ENCODE assay signal across 16 mouse cellular contexts in genomic region chr6:80440135-80440534, GRCm38 (mm10).
"Had no signal": no experiment of that assay in that cellular context is flagged by ENCODE, and none has a peak within 500 bp of the region (broad histone marks: within the 10 kb centered on the region; RNA-seq: fewer than 3 reads in every experiment).

No protein-coding gene starts in this region.

- H3K4me3 ChIP-seq: neural tube, embryonic 12.5 days; neural tube, embryonic 13.5 days; neural tube, embryonic 15.5 days; stomach, embryonic 15.5 days had no signal

- H3K27ac ChIP-seq: neural tube, embryonic 12.5 days; neural tube, embryonic 13.5 days; neural tube, embryonic 15.5 days; stomach, embryonic 15.5 days; stomach, postnatal 0 days had no signal

- H3K36me3 ChIP-seq: neural tube, embryonic 12.5 days; neural tube, embryonic 13.5 days; neural tube, embryonic 15.5 days; stomach, embryonic 15.5 days had no signal

- H3K9ac ChIP-seq: neural tube, embryonic 12.5 days; neural tube, embryonic 13.5 days; neural tube, embryonic 15.5 days; stomach, embryonic 15.5 days had no signal

- H3K27me3 ChIP-seq: neural tube, embryonic 12.5 days; neural tube, embryonic 13.5 days; neural tube, embryonic 15.5 days; stomach, embryonic 15.5 days had no signal

- H3K4me2 ChIP-seq: neural tube, embryonic 12.5 days; neural tube, embryonic 13.5 days; neural tube, embryonic 15.5 days; stomach, embryonic 15.5 days had no signal

- H3K9me3 ChIP-seq: neural tube, embryonic 12.5 days; neural tube, embryonic 13.5 days; neural tube, embryonic 15.5 days; stomach, embryonic 15.5 days had no signal

- DNase-seq: retina, postnatal 1 day; right cerebral cortex, adult 18-20 months; right cerebral cortex, postnatal 14 days; right cerebral cortex, postnatal 25 days; right cerebral cortex, postnatal 4 days; spleen, adult 18-20 months; thymus, adult 18-20 months; thymus, adult 2 months; thymus, postnatal 14 days; thymus, postnatal 25 days; thymus, postnatal 4 days had no signal

- H3K4me1 ChIP-seq: neural tube, embryonic 12.5 days; neural tube, embryonic 13.5 days; neural tube, embryonic 15.5 days; stomach, embryonic 15.5 days had no signal
